Mouse (Mus musculus) C2C12 (cell line): ENCODE data around the gene Plrg1.

Source experiments
- CTCF ChIP-seq: IDR thresholded peaks from one replicate; pipeline ENCODE4 v1.5.1; 2011; ENCODE audit not compliant: control insufficient read depth, insufficient read depth, insufficient read length
- MYOD1 ChIP-seq: IDR thresholded peaks from one replicate; pipeline ENCODE4 v1.6.1; 2011; ENCODE audit warnings: low read depth; ENCODE audit not compliant: control insufficient read depth, insufficient read length

GRCm38 (mm10) chr3:83033801-83034200 is 21.5 kb upstream of the Plrg1 start:
- TF ChIP-seq CTCF (no peak), MYOD1 (no peak)
